Mouse (Mus musculus) erythroblast, embryonic 14.5 days (primary cell): ENCODE results near the gene Abhd11.

Source experiments
- GATA1 ChIP-seq: IDR thresholded peaks from 2 replicates; pipeline ENCODE4 v1.6.1; 2012; ENCODE audit warnings: low read length, inconsistent platforms, mixed read lengths
- TAL1 ChIP-seq: IDR thresholded peaks from 3 replicates; pipeline ENCODE4 v1.6.1; 2012; ENCODE audit warnings: low read length, inconsistent platforms, mixed read lengths

GRCm38 (mm10) chr5:134976577-134977250 is 32.2 kb upstream of the Abhd11 start:
- TF ChIP-seq GATA1 (no peak), TAL1 (no peak)
